Mouse (Mus musculus) hindbrain, embryonic 12.5 days (tissue): Measurements from ENCODE around the gene Ccdc97. TPM values are rescaled to one million over a fixed set of nuclear protein-coding genes. Genes with fewer than 3 reads are reported as not detected.

Experiments used
- ATAC-seq: fragments of 200-750 bp; cut with Nextera tagmentation; 2 replicates; pipeline ENCODE4 v1.8.0; 2017; ENCODE audit warnings: moderate TSS enrichment; ENCODE audit not compliant: low FRiP score
- H3K27ac ChIP-seq: fragments of 300-500 bp; sonication (generic); 2 replicates; pipeline ENCODE4 v1.5.1; 2016; ENCODE audit warnings: mild to moderate bottlenecking
- H3K27me3 ChIP-seq: fragments of 300-500 bp; sonication (generic); 2 replicates; pipeline ENCODE4 v1.6.1; 2016; ENCODE audit warnings: mild to moderate bottlenecking
- H3K36me3 ChIP-seq: fragments of 300-500 bp; sonication (generic); 2 replicates; pipeline ENCODE4 v1.6.1; 2016; ENCODE audit warnings: mild to moderate bottlenecking
- H3K4me1 ChIP-seq: fragments of 300-500 bp; sonication (generic); 2 replicates; pipeline ENCODE4 v1.6.1; 2016
- H3K4me2 ChIP-seq: fragments of 300-500 bp; sonication (generic); replicated peaks from 2 replicates; pipeline ENCODE4 v1.6.1; 2016; ENCODE audit warnings: mild to moderate bottlenecking
- H3K4me3 ChIP-seq: fragments of 300-500 bp; sonication (generic); 2 replicates; pipeline ENCODE4 v1.5.1; 2016; ENCODE audit warnings: mild to moderate bottlenecking
- H3K9ac ChIP-seq: fragments of 300-500 bp; sonication (generic); 2 replicates; pipeline ENCODE4 v1.6.1; 2016; ENCODE audit warnings: mild to moderate bottlenecking, moderate library complexity
- H3K9me3 ChIP-seq: fragments of 300-500 bp; sonication (generic); replicated peaks from 2 replicates; pipeline ENCODE4 v1.6.1; 2016; ENCODE audit warnings: mild to moderate bottlenecking
- WGBS: fragments of 180-500 bp; shearing (Covaris S2); methylation state at CpG from one replicate; pipeline ENCODE4 v1.1.7; 2016; 5-methylcytosine and 5-hydroxymethylcytosine counted together
- polyA plus RNA-seq: library from polyadenylated mRNA; unstranded; fragments of >200 nt; fragmentation: Nextera tagmentation; extraction: Ambion mirVana; gene quantifications from 2 replicates; pipeline ENCODE4 v1.2.1, GENCODE M21; 2016

Ccdc97 gene
- polyA plus RNA-seq, result 32.8 and 36.0 TPM in 2 replicates

- Histone ChIP-seq H3K4me1 (peaks cover 16% of the 10 kb centered on the region), H3K27ac (peak within 1 kb of the TSS; percentile 58), H3K36me3 (peaks cover 59% of the 10 kb centered on the region), H3K9me3 (no peaks in the 10 kb centered on the region), H3K9ac (peak within 1 kb of the TSS; percentile 58), H3K4me3 (peak within 1 kb of the TSS; percentile 55), H3K27me3 (no peaks in the 10 kb centered on the region), H3K4me2 (peak within 1 kb of the TSS; percentile 84)
- peak; percentile 80 for ATAC-seq
- WGBS, result 5% methylated on average over 32 of the region's 32 CpGs
Observed at GRCm38 (mm10) chr7:25718788-25719417, at the start of gene Ccdc97. Ccdc97 (minus strand) TSS chr7:25719088.

- Histone ChIP-seq H3K4me1 (no peaks in the 10 kb centered on the region), H3K4me2 (no peak overlapping the region), H3K9ac (no peak overlapping the region), H3K36me3 (peaks cover 22% of the 10 kb centered on the region; the same call in 1 of the 2 replicates), H3K27me3 (no peaks in the 10 kb centered on the region), H3K27ac (no peak overlapping the region), H3K9me3 (no peaks in the 10 kb centered on the region), H3K4me3 (no peak overlapping the region)
- WGBS, result 88% methylated on average over 5 of the region's 5 CpGs
- ATAC-seq, result no peak
Observed at GRCm38 (mm10) chr7:25768229-25768628, 49.3 kb upstream of the Ccdc97 start.

- WGBS, result 90% methylated on average over 6 of the region's 6 CpGs
- no peaks in the 10 kb centered on the region for H3K4me1 ChIP-seq
Observed at GRCm38 (mm10) chr7:25766108-25766507, 47.2 kb upstream of the Ccdc97 start.

GRCm38 (mm10) chr7:25764221-25764620, 45.3 kb upstream of the Ccdc97 start:
- Histone ChIP-seq H3K4me3 (no peak overlapping the region), H3K27ac (no peak overlapping the region), H3K9ac (no peak overlapping the region), H3K36me3 (peaks cover 13% of the 10 kb centered on the region; the same call in 1 of the 2 replicates), H3K9me3 (no peaks in the 10 kb centered on the region), H3K27me3 (no peaks in the 10 kb centered on the region), H3K4me2 (no peak overlapping the region), H3K4me1 (no peaks in the 10 kb centered on the region)
- ATAC-seq, result no peak
- 54% methylated on average over 5 of the region's 5 CpGs for WGBS

More at GRCm38 (mm10) chr7:25766108-25766507, 47.2 kb upstream of the Ccdc97 start:
- ATAC-seq, result no peak
- Histone ChIP-seq H3K36me3 (peaks cover 19% of the 10 kb centered on the region; the same call in 1 of the 2 replicates), H3K9ac (no peak overlapping the region), H3K9me3 (no peaks in the 10 kb centered on the region), H3K27ac (no peak overlapping the region), H3K4me3 (no peak overlapping the region), H3K4me2 (no peak overlapping the region), H3K27me3 (no peaks in the 10 kb centered on the region)

- H3K36me3 ChIP-seq, result peaks cover 13% of the 10 kb centered on the region; the same call in 1 of the 2 replicates
- no peaks in the 10 kb centered on the region for H3K4me1 ChIP-seq
- WGBS, result 67% methylated on average over 11 of the region's 11 CpGs
- no peak; the same call in 1 of the 2 replicates for ATAC-seq
- H3K9ac ChIP-seq, result no peak overlapping the region
- no peaks in the 10 kb centered on the region for H3K9me3 ChIP-seq
- H3K4me2 ChIP-seq, result no peak overlapping the region
- H3K27ac ChIP-seq, result no peak overlapping the region
- no peak overlapping the region for H3K4me3 ChIP-seq
- no peaks in the 10 kb centered on the region for H3K27me3 ChIP-seq
Observed at GRCm38 (mm10) chr7:25763678-25764077, 44.8 kb upstream of the Ccdc97 start.

GRCm38 (mm10) chr7:25761354-25761753, 42.5 kb upstream of the Ccdc97 start:
- ATAC-seq, result no peak
- no peaks in the 10 kb centered on the region for H3K4me1 ChIP-seq
- no peak overlapping the region for H3K9ac ChIP-seq
- H3K4me2 ChIP-seq, result no peak overlapping the region
- H3K27ac ChIP-seq, result no peak overlapping the region
- WGBS, result 86% methylated on average over 10 of the region's 10 CpGs
- 0 out of 2 replicates have a peak, but pooled peaks cover 5% of the 10 kb centered on the region for H3K36me3 ChIP-seq
- no peaks in the 10 kb centered on the region for H3K27me3 ChIP-seq
- no peaks in the 10 kb centered on the region for H3K9me3 ChIP-seq
- H3K4me3 ChIP-seq, result no peak overlapping the region

DNA sequence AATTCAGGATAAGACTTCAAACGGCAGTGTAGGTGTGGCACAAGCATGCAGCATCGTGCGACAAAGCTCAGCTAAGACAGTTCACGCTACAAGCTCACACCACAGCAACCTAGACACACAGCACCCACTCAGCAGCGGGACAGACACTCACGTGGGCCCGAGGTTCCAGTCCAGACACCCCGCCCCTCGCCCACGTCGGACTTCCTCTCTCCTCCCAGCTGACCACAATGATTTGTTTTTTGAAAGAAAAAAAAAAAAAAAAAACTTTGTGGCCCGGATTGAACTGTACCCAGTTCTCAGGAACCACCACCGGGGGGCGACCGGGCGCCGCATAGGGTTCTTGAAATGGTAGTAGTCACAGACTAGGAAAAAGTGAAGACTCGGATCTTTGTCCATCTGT, 37.1 kb upstream of the Ccdc97 start:
- Histone ChIP-seq H3K9me3 (no peaks in the 10 kb centered on the region), H3K4me2 (peak overlapping the region; percentile 95), H3K27me3 (no peaks in the 10 kb centered on the region), H3K9ac (peak overlapping the region; percentile 58), H3K4me3 (peak overlapping the region; percentile 96), H3K36me3 (peaks cover 8% of the 10 kb centered on the region; the same call in 1 of the 2 replicates), H3K27ac (peak overlapping the region; percentile 99), H3K4me1 (peaks cover 19% of the 10 kb centered on the region)
- under 1% methylated on average over 18 of the region's 18 CpGs for WGBS
- ATAC-seq, result peak; percentile 41

DNA sequence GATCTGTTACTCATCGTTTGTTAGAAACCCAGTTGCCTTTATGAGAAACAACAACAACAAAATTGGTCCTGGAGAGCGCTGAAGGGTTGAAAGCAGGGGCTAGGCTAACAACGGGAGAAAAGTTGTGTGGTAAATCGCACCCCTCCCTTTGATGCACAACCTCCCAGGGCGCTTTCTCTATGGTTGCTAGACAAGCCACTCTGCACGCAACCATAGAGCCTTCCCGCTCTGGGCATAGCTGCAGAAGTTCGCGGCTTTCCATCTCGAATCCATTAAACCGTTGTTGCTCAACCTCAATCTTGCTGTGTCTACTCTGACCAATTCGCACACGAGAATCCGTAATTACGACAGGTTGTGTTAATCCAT, 36.6 kb upstream of the Ccdc97 start:
- WGBS, result under 1% methylated on average over 15 of the region's 15 CpGs
- ATAC-seq, result peak; percentile 57
- Histone ChIP-seq H3K9ac (peak overlapping the region; percentile 58), H3K27me3 (no peaks in the 10 kb centered on the region), H3K4me3 (peak overlapping the region; percentile 96), H3K4me2 (peak overlapping the region; percentile 95), H3K36me3 (peaks cover 14% of the 10 kb centered on the region), H3K9me3 (no peaks in the 10 kb centered on the region), H3K27ac (peak overlapping the region; percentile 99), H3K4me1 (peaks cover 19% of the 10 kb centered on the region)

DNA sequence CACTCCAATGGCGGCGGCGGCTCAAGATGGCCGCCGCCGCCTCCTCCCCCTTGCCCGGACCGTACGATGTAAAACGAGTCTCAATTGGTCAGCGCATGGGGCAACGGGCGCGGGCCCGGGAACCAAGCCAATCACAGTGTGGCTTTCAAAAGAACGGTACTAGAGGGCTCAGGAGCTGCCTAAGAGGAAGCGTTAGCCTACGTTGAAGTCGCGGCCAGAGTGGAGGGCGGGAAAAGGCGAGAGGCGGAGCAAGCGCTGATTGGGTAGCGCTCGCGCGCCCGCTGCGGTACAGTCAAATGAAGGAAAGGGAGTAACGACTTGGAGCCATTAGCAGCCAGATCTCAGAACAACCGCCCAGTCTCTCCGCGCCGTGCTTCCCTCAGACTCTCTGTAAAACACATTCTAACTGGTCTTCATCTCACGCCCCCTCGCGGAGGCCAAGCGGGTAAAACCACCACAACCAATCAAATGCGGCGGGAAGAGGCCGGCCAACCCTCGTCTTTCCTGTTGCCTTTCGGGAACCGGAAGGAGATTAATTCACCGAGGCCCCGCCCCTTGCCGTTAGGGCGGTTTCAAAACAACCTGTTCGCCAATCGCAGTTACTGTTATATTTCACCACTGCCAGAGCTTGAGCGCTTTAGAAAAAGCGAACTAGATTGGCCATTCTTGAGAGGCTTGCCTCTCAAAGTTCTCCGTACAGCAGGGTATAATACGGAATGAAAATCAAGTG, 36.0 kb upstream of the Ccdc97 start, which contains the start of gene Hnrnpul1:
Gene Hnrnpul1, minus strand, starts transcription at position 20 of the 730 bp plus-strand sequence.
- WGBS, result under 1% methylated on average over 55 of the region's 55 CpGs
- no peaks in the 10 kb centered on the region for H3K9me3 ChIP-seq

DNA sequence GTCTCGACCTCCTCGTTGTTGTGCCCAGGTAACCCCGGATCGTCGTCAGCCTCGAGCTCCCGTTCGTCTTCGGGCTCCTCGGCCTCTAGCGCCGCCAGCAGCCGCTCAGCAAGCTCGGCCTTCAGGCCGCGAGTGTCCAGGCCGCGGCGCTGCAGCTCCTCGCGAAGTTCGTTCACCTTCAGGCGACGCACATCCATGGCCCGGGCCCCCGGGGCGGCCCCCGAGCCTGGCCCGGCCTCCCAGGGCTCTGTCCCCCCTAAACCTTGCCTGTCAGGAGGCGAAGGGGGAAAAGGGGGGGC, 35.5 kb upstream of the Ccdc97 start:
- peaks cover 19% of the 10 kb centered on the region for H3K4me1 ChIP-seq
- no peaks in the 10 kb centered on the region for H3K9me3 ChIP-seq
- WGBS, result under 1% methylated on average over 30 of the region's 30 CpGs
- peak overlapping the region; percentile 96 for H3K4me3 ChIP-seq
- H3K27ac ChIP-seq, result peak overlapping the region; percentile 99
- ATAC-seq, result no peak
- no peaks in the 10 kb centered on the region for H3K27me3 ChIP-seq
- peaks cover 22% of the 10 kb centered on the region for H3K36me3 ChIP-seq
- peak overlapping the region; percentile 95 for H3K4me2 ChIP-seq
- peak overlapping the region; percentile 97 for H3K9ac ChIP-seq

More for the DNA sequence above, 36.0 kb upstream of the Ccdc97 start, which contains the start of gene Hnrnpul1:
- peaks cover 19% of the 10 kb centered on the region for H3K4me1 ChIP-seq
- no peaks in the 10 kb centered on the region for H3K27me3 ChIP-seq
- peak within 1 kb of the TSS; percentile 95 for H3K4me2 ChIP-seq
- peak within 1 kb of the TSS; percentile 97 for H3K9ac ChIP-seq
- peak within 1 kb of the TSS; percentile 96 for H3K4me3 ChIP-seq
- peak within 1 kb of the TSS; percentile 99 for H3K27ac ChIP-seq
- peaks cover 17% of the 10 kb centered on the region for H3K36me3 ChIP-seq
- ATAC-seq, result peak; percentile 95

DNA sequence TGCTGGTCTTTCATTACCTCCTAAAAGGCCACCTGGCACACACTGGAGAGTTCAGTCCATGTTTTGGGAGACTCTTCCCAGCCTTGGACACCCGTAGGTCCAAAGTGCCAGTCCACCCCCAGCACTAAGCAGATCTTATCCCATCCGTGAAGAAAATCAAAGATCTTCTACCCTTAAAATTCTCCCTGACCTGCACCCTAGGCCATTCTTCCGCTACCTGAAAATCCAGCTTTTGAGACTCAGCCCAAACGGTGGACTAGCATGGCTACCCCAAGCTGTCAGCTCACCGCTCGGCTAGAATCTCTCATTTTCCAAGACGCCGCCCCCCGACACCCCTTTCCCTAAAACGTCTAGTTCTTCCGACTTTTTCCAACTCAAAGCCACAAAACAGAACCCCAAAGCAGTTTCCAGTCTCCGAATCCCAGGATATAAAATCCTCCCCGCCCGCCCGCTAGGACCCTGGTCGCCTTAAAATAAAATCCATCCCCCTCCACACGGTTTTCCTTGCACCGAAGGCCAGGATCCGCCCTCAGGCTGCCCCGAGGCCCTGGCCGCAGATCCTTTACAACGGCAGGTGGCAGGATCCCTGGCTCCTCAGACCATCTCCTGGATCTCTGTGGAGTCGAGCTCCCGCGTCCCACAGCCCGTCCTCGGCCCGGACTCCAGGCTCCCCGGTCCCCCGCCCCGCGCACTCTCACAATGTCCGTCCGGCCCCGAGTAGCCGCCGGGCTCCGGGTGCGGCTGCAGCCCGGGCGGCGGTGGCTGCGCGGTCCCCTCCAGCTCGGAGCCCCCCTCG, 35.0 kb upstream of the Ccdc97 start:
- Histone ChIP-seq H3K4me3 (peak overlapping the region; percentile 96), H3K4me2 (peak overlapping the region; percentile 95), H3K27ac (peak overlapping the region; percentile 99), H3K9ac (peak overlapping the region; percentile 97), H3K27me3 (no peaks in the 10 kb centered on the region), H3K4me1 (peaks cover 19% of the 10 kb centered on the region), H3K9me3 (no peaks in the 10 kb centered on the region), H3K36me3 (peaks cover 28% of the 10 kb centered on the region)
- 1% methylated on average over 46 of the region's 46 CpGs for WGBS
- ATAC-seq, result peak; percentile 29

DNA sequence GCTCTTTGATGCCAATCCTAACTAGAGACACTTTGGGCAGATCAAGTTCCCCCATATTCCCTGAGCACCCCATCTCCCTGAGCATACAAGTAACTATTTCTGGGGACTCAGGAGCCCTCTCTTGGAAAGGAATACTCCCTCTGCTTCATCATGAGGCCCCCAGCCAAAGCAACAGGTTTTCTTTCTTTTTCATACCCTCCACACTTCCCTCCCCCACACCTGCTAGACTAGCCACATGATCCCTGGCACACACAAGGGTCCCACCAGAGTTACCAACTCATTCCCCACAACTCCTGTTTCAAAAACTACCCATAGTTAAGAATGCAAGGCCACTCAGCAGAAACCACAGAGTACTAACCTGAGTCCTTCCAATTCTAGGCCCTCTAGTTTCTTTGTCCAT, 34.2 kb upstream of the Ccdc97 start:
- peak overlapping the region; percentile 97 for H3K9ac ChIP-seq
- H3K4me3 ChIP-seq, result peak overlapping the region; percentile 96
- H3K4me1 ChIP-seq, result peaks cover 19% of the 10 kb centered on the region
- no peak overlapping the region for H3K27ac ChIP-seq
- no peaks in the 10 kb centered on the region for H3K27me3 ChIP-seq
- ATAC-seq, result no peak
- peak overlapping the region; percentile 95 for H3K4me2 ChIP-seq
- peaks cover 33% of the 10 kb centered on the region for H3K36me3 ChIP-seq
- no peaks in the 10 kb centered on the region for H3K9me3 ChIP-seq
